Mouse (Mus musculus) erythroblast, embryonic 14.5 days (primary cell): ENCODE results near the gene Hist1h2bq. TPM values are rescaled to one million over a fixed set of nuclear protein-coding genes. Genes with fewer than 3 reads are reported as not detected.
"Not testable (repeated sequence)": the region's sequence is repeated elsewhere in the genome, so short reads cannot be mapped to it uniquely, and the experiment has no call there.

Experiments used
- H3K27me3 ChIP-seq: 2 replicates; pipeline ENCODE4 v1.6.1; 2012; ENCODE audit warnings: inconsistent platforms; ENCODE audit not compliant: control insufficient read depth
- H3K36me3 ChIP-seq: 2 replicates; pipeline ENCODE4 v1.6.1; 2012; ENCODE audit warnings: mild to moderate bottlenecking, inconsistent platforms; ENCODE audit not compliant: control insufficient read depth
- H3K4me1 ChIP-seq: 2 replicates; pipeline ENCODE4 v1.6.1; 2012; ENCODE audit warnings: inconsistent platforms; ENCODE audit not compliant: control insufficient read depth
- H3K4me3 ChIP-seq: replicated peaks from 2 replicates; pipeline ENCODE3; 2012; ENCODE audit warnings: moderate library complexity, mild to moderate bottlenecking, inconsistent platforms
- H3K9me3 ChIP-seq: 2 replicates; pipeline ENCODE4 v1.6.1; 2012; ENCODE audit warnings: low read length, inconsistent platforms, mixed read lengths; ENCODE audit not compliant: control insufficient read depth
- GATA1 ChIP-seq: IDR thresholded peaks from 2 replicates; pipeline ENCODE4 v1.6.1; 2012; ENCODE audit warnings: low read length, inconsistent platforms, mixed read lengths
- TAL1 ChIP-seq: IDR thresholded peaks from 3 replicates; pipeline ENCODE4 v1.6.1; 2012; ENCODE audit warnings: low read length, inconsistent platforms, mixed read lengths
- polyA plus RNA-seq: library from polyadenylated mRNA; stranded (reverse); fragments of >175 nt; gene quantifications from 2 replicates; pipeline ENCODE4 v1.2.3, GENCODE M21; 2012

Hist1h2bq gene
- polyA plus RNA-seq, 1 experiment, result 20.2 TPM

DNA sequence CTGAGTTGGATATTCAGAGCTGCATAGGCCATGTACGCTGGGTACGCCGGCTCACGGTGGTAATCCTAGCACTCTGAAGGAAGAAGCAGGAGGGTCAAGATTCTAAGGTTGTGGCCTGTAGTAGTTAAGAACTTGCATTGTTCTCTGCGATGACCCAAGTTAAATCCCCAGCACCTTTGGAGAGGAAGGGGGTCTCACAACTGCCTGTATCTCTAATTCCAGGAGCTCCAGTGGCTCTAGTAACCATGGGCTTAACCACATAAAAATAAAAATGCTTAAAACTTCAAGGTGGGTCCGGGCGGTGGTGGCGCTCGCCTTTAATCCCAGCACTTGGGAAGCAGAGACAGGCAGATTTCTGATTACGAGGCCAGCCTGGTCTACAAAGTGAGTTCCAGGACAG lies 20.3 kb upstream of the Hist1h2bq start:
- H3K9me3 ChIP-seq, result no peaks in the 10 kb centered on the region
- no peak for TF ChIP-seq TAL1
- TF ChIP-seq GATA1, result no peak
- H3K4me1 ChIP-seq, result peaks cover 24% of the 10 kb centered on the region
- H3K27me3 ChIP-seq, result no peaks in the 10 kb centered on the region
- peak overlapping the region; percentile 55 for H3K4me3 ChIP-seq
- H3K36me3 ChIP-seq, result peaks cover 19% of the 10 kb centered on the region

DNA sequence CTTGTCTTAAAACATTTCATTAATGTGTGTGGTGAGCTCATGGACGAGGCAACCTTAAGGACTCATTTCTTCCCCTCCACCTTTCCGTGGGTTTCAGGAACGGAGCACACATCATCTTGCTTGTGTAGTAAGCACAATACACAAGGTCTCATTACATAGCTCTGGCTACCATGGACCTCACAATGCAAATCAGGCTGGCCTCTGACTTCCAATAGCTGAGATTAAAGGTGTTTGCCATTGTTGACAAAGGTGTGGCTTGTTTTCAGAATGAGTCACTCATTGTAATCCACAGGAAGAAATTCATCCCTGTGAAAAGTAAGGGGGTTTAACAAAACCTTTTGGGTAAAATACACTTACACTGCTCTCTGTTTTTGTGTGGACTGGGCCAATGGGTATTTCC lies 18.5 kb upstream of the Hist1h2bq start:
- Histone ChIP-seq H3K9me3 (no peaks in the 10 kb centered on the region), H3K4me3 (no peak overlapping the region), H3K27me3 (no peaks in the 10 kb centered on the region), H3K36me3 (peaks cover 28% of the 10 kb centered on the region), H3K4me1 (peaks cover 26% of the 10 kb centered on the region)
- TF ChIP-seq TAL1 (no peak), GATA1 (no peak)

DNA sequence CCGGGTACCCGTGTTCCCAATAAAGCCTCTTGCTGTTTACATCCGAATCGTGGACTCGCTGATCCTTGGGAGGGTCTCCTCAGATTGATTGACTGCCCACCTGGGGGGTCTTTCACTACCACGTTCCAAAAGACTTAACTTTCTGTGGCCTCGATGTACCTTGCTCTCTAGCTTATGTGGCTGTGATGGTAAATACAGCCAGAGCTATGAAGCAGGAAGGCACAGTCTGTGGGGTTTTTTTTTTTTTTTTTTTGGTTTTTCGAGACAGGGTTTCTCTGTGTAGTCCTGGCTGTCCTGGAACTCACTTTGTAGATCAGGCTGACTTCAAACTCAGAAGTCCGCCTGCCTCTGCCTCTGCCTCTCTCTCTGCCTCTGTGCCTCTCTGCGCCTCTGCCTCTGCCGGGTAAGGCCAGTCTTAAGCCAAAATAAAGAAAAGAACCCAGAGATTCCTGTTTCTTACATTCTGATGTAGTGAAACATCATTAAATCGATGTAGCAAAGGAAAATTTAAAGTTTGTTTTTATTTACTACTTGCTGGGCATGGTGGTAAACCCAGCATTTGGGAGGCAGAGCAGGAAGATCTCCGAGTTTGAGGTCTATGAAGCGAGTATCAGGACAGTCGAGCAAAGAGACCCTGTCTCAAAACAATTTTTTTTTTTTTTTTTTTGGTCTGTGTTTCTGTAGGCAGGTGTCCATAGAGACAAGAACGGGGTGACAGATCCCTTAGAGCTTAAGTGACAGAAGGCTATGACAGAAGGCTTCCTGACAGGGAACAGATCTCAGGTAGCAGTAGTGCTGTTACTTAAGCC lies 10.3 kb upstream of the Hist1h2bq start:
- not testable (repeated sequence) for H3K9me3 ChIP-seq, H3K4me3 ChIP-seq, H3K27me3 ChIP-seq
- Histone ChIP-seq H3K36me3 (peaks cover 32% of the 10 kb centered on the region), H3K4me1 (peaks cover 15% of the 10 kb centered on the region)

DNA sequence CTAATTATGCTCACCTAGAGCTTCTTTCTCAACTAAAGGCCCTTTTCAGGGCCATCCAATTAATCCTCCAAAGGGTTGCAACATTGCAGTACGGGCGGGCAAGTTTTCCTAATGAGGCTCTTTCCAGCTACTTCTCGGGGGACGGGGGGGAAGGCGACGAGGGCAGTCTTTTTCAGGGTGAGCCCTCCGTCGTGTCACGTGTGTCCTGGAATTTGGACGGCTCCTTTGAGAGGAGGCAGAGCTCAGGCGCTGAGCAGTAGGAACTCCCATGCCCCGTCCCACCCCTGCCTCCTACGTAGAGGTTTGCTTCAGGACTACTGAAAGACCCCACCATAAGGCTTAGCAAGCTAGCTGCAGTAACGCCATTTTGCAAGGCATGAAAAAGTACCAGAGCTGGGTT lies 2.1 kb upstream of the Hist1h2bq start:
- H3K27me3 ChIP-seq, H3K4me1 ChIP-seq, H3K36me3 ChIP-seq, H3K9me3 ChIP-seq: not testable (repeated sequence)
- H3K4me3 ChIP-seq, result peak overlapping the region; percentile 57

DNA sequence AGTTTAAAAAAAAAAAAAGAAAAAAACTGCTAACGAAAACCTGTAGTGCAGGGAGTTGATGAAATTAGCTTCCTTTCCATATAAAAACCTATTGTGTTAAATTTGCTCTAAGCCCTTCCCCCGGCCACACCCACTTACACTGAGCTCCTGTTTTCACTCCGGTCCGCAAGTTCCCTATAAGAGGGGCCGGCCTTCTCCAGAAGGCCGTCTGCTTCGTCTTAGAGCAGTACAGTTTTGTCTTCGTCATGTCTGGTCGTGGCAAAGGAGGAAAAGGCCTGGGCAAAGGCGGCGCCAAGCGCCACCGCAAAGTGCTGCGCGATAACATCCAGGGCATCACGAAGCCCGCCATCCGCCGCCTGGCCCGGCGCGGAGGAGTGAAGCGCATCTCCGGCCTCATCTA lies 1.5 kb upstream of the Hist1h2bq start, which contains the start of gene Hist1h4m:
TSS of gene Hist1h4m (plus strand) at position 208 of the 400 bp plus-strand sequence.
- not testable (repeated sequence) for H3K4me1 ChIP-seq, H3K36me3 ChIP-seq, H3K9me3 ChIP-seq, H3K27me3 ChIP-seq
- H3K4me3 ChIP-seq, result peak within 1 kb of the TSS; percentile 57

DNA sequence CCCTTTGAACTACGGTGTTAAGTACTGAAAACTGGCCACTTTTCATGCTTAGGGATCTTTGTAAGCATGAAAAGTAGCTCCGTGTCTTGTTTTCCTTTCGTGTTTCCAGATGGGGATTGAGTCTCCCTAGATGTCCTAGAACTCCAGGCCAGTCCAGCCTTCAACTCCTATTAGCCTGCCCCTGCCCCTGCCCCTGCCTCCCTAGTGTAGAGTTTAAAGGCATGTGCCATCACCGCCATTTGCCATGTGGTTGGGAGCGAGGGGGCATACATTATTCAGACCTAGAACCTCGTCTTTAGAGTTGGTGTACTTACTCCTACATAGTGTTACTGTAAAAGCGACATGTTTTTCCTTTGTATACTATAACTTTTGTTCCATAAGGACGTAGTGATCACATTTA lies 1.1 kb upstream of the Hist1h2bq start:
- not testable (repeated sequence) for H3K27me3 ChIP-seq, H3K4me3 ChIP-seq, H3K4me1 ChIP-seq, H3K9me3 ChIP-seq, H3K36me3 ChIP-seq

DNA sequence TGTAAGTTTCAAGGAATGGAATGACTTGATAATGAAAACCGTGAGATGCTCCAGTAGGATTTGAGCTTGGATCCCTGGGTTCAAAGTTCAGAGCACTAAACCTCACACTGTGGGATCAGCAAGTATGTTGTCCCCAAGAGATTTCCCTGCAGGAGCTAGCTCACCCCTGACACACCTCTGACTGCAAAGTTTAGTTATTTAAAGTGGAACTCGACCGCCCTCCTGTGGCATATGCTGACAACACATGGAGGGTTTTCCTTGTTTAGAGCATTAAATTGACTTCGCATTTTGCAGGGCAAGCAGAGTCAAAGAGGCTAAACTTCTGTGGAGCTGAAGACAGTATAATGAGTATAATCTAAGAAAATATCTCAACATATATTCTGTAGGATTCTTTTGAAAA lies 6.9 kb downstream of the Hist1h2bq start:
- not testable (repeated sequence) for H3K4me1 ChIP-seq, H3K4me3 ChIP-seq, H3K27me3 ChIP-seq, H3K9me3 ChIP-seq, H3K36me3 ChIP-seq

DNA sequence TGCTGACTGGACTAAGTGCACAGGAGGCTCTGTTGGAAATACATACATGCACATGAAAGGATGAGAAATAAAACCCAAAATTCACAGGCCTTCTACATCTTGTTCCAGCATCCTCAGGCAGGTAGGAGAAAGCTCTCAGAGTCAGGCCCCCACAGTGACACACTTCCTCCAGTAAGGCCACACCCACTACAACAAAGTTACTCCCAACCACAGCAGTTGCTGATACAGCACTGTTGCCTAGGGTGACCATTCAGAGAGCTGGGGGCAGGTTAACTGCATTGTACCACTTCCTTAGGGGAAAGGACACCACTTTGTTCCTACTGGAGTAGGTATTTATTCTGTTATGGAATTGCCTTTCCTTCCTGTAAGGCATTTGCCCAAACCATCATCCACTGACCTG lies 12.8 kb downstream of the Hist1h2bq start:
- not testable (repeated sequence) for H3K36me3 ChIP-seq, H3K9me3 ChIP-seq, H3K4me3 ChIP-seq, H3K27me3 ChIP-seq, H3K4me1 ChIP-seq

DNA sequence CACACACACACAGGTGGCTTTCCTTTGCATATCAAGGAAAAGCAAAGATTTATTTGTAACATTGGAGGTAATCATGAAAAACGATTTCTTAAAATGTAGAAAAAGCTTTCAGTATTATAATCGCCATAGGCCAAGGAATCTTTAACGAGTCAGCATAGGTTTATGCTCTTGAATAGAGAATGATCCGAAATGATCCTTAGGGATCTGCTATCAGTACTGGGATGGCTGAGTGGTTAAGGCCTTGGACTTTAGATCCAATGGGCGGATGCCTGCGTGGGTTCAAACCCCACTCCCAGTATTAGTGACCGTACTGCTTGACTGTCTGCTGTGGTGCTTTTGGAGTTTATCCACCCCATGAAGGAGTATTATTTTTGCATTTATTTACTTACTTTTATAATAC lies 14.4 kb downstream of the Hist1h2bq start:
- Histone ChIP-seq H3K4me3 (no peak overlapping the region), H3K27me3 (peaks cover 5% of the 10 kb centered on the region), H3K4me1 (peaks cover 7% of the 10 kb centered on the region), H3K36me3 (no peaks in the 10 kb centered on the region), H3K9me3 (no peaks in the 10 kb centered on the region)
- TF ChIP-seq TAL1 (no peak), GATA1 (no peak)

DNA sequence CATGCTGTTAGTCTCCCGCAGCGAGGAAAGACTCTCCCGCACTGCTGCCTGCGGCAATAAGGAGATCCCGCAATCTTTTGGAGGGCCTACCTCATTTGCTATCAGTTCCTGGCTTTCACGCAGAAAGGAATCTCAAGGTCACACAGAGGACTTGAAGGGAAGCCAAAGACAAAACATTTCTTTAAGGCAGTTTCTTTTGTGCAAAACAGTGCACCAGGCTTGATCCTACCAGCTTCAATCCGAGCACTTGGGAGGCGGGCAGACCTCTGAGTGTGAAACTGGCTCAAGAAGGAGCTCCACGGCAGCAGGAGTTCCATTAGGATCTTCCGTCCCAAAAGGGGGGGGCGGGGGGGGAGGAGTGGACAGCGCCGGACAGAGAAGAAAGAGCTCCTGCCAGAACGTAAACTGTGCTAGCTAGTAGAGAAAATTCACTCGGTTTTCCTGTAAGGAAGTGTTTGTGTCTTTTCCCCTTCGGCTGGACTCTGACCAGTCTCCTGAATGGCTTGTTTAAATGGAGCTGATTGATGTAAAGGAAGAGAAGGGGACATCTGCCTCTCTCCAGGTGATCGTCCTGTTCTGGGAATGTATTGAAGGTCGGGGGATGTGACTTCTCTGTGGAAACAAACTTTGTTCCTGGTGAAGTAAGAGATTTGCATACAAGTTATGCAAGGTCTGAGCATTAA lies 19.3 kb downstream of the Hist1h2bq start:
- H3K27me3 ChIP-seq, result peaks cover 11% of the 10 kb centered on the region
- no peaks in the 10 kb centered on the region for H3K9me3 ChIP-seq
- no peaks in the 10 kb centered on the region for H3K36me3 ChIP-seq
- peaks cover 38% of the 10 kb centered on the region for H3K4me1 ChIP-seq
- TF ChIP-seq GATA1, result no peak
- no peak for TF ChIP-seq TAL1
- H3K4me3 ChIP-seq, result peak overlapping the region; percentile 42
